Mouse (Mus musculus) heart, embryonic 14.5 days (tissue): ENCODE results near the gene Chrnd. TPM values are rescaled to one million over a fixed set of nuclear protein-coding genes. Genes with fewer than 3 reads are reported as not detected.

ENCODE experiments used
- ATAC-seq: fragments of 200-750 bp; cut with Nextera tagmentation; 2 replicates; pipeline ENCODE4 v1.8.0; 2017; ENCODE audit warnings: low read depth, moderate TSS enrichment; ENCODE audit not compliant: insufficient number of reproducible peaks, insufficient read depth, low FRiP score
- H3K27ac ChIP-seq, 2 experiments: fragments of 200-500 bp in 1 of 2; fragments of 300-500 bp in 1 of 2; sonication (generic) in 1 of 2; replicated peaks in 1 of 2; 2 replicates each; pipeline ENCODE4 v1.5.1; 2012 to 2014; ENCODE audit warnings: low read depth in 2 of 2, low read length in 2 of 2, control low read depth in 1 of 2, mild to moderate bottlenecking in 1 of 2, mixed read lengths in 1 of 2; ENCODE audit not compliant: control insufficient read depth in 1 of 2, insufficient read depth in 1 of 2
- H3K27me3 ChIP-seq: fragments of 300-500 bp; sonication (generic); 2 replicates; pipeline ENCODE4 v1.6.1; 2014; ENCODE audit warnings: mild to moderate bottlenecking, low read length, control low read depth; ENCODE audit not compliant: control insufficient read depth, insufficient read depth
- H3K36me3 ChIP-seq: fragments of 300-500 bp; sonication (generic); 2 replicates; pipeline ENCODE4 v1.6.1; 2014; ENCODE audit warnings: mild to moderate bottlenecking, control low read depth, low read length, mixed read lengths; ENCODE audit not compliant: control insufficient read depth, insufficient read depth
- H3K4me1 ChIP-seq, 2 experiments: fragments of 200-500 bp in 1 of 2; fragments of 300-500 bp in 1 of 2; sonication (generic) in 1 of 2; 2 replicates each; pipeline ENCODE4 v1.6.1; 2012 to 2014; ENCODE audit warnings: low read length in 2 of 2, control low read depth in 1 of 2, mixed read lengths in 1 of 2; ENCODE audit not compliant: control insufficient read depth in 2 of 2, insufficient read depth in 2 of 2
- H3K4me2 ChIP-seq: fragments of 300-500 bp; sonication (generic); 2 replicates; pipeline ENCODE4 v1.6.1; 2014; ENCODE audit warnings: mild to moderate bottlenecking, low read length
- H3K4me3 ChIP-seq, 2 experiments: fragments of 200-500 bp in 1 of 2; fragments of 300-500 bp in 1 of 2; sonication (generic) in 1 of 2; 2 replicates each; pipeline ENCODE4 v1.5.1; 2012 to 2014; ENCODE audit warnings: low read length in 2 of 2, mild to moderate bottlenecking in 2 of 2, control low read depth in 1 of 2, low read depth in 1 of 2, moderate library complexity in 1 of 2; ENCODE audit not compliant: control insufficient read depth in 1 of 2, insufficient read depth in 1 of 2
- H3K9ac ChIP-seq: fragments of 300-500 bp; sonication (generic); 2 replicates; pipeline ENCODE4 v1.6.1; 2014; ENCODE audit warnings: mild to moderate bottlenecking, low read length
- H3K9me3 ChIP-seq: fragments of 300-500 bp; sonication (generic); 2 replicates; pipeline ENCODE4 v1.6.1; 2016; ENCODE audit warnings: low read length, control low read depth; ENCODE audit not compliant: control insufficient read depth
- WGBS: fragments of 180-500 bp; shearing (Covaris S2); extraction: QIAGEN DNeasy Blood & Tissue Kit; methylation state at CpG from one replicate; pipeline ENCODE4 v1.1.7; 2014; 5-methylcytosine and 5-hydroxymethylcytosine counted together
- polyA plus RNA-seq: library from polyadenylated mRNA; unstranded; fragments of >200 nt; fragmentation: Nextera tagmentation; extraction: Ambion mirVana; gene quantifications from 2 replicates; pipeline ENCODE4 v1.2.1, GENCODE M21; 2014

Gene Chrnd
- polyA plus RNA-seq, 1 experiment from 2014 or later: not detected

DNA sequence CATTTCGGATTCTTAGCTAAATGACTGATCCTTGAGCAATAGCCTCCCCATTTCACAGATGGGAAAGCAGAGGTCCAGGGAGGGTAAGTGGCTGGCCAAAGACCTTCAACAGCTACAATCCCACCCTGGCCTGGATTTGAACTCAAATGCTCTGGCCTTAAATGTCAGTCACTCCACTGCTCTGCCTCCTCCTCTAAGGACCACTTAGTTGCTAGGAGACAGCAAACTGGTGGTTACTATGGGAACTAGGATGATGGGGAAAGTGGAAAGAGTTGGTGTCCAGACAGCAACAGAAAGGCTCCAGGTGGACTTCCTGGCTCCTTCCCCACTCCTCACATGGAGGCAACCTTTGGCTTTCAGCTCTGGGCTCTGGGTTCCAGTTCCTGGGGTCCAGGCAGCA, 19.1 kb upstream of the Chrnd start:
- ATAC-seq: no peak
- no peak overlapping the region for H3K9ac ChIP-seq
- H3K36me3 ChIP-seq: no peaks in the 10 kb centered on the region
- H3K9me3 ChIP-seq: no peaks in the 10 kb centered on the region
- H3K4me2 ChIP-seq: no peak overlapping the region
- peaks cover 79% of the 10 kb centered on the region for H3K27me3 ChIP-seq
- WGBS: 81% methylated on average over 1 of the region's 1 CpGs
- no peak overlapping the region for H3K4me3 ChIP-seq
- H3K4me1 ChIP-seq: peaks cover 9 to 11% of the 10 kb centered on the region in 2 experiments; a peak in 3 of 4 replicates
- H3K27ac ChIP-seq: no peak overlapping the region

DNA sequence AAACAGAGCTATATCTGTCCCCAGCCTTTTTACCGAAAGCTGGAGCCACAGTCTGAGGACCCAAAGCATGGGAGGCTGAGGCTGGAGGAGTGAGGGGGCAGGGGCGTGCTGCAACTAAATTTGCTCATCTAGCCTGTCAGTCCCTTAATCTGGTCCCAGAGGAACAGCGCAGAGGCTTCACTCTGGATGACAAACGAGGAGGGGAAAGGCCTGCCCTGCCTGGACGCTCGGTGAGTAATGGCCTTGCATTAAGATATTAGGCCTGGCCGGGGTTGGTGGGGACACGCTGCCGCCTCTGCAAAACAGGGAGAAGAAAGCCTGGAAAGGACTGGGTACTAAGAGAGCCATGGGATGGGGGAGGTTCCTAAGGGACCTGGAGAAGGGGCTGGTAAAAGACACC, 18.1 kb upstream of the Chrnd start:
- H3K27me3 ChIP-seq: peaks cover 69% of the 10 kb centered on the region
- WGBS: 46% methylated on average over 9 of the region's 9 CpGs
- no peak overlapping the region for H3K4me3 ChIP-seq
- ATAC-seq: no peak
- H3K4me2 ChIP-seq: no peak overlapping the region
- no peaks in the 10 kb centered on the region for H3K36me3 ChIP-seq
- no peak overlapping the region for H3K9ac ChIP-seq
- peaks cover 9 to 11% of the 10 kb centered on the region in 2 experiments; a peak in 3 of 4 replicates for H3K4me1 ChIP-seq
- H3K27ac ChIP-seq: no peak overlapping the region
- no peaks in the 10 kb centered on the region for H3K9me3 ChIP-seq

DNA sequence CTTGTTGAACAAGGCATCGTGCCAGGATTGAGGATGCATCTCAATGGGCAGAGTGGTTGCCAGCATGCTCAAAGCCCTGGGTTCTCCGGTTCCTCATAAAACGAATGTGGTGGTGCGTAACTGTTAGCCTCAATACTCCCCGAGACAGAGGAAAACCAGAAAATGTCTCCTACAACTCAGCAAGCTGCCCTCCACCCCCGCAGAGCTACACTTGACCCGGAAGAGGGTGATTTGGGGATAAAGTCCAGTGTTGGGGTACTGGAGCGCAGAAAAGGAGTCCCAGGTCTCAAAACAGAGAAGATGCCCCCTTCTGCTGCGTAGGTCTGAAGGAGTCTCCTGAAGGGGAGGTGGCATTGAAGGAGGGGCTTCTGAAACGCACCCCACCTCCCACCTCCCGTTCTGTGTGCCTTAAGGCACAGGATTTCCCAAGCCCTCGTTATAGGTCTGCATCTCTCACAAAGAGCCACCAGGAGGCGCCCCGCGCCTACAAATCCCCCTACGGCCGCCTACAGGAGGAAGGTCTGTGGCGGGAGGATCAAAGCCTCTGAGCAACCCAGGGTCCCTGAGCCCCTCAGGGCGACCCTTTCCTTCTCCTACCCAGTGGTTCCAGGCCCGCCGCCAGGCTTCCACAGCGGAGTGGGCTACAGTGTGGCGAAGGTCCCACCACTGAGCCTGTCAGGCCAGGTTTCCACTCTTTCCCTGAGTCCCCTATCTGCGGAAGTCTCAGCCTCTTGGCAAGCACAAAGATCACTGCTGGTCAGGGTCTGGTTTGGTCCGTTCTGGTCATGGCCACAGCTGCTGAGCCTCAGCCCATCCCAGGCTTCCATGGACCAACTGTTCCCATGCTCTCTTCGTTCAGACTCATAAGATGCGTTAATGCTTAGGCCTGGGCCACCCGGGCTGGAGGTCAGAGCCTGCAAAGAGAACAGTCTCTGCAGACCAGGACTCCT, 16.1 kb upstream of the Chrnd start:
- no peak for ATAC-seq
- Histone ChIP-seq H3K27ac (no peak overlapping the region), H3K36me3 (no peaks in the 10 kb centered on the region), H3K4me1 (peaks cover 9 to 11% of the 10 kb centered on the region in 2 experiments; a peak in 3 of 4 replicates), H3K9me3 (no peaks in the 10 kb centered on the region), H3K4me3 (no peak overlapping the region), H3K27me3 (peaks cover 51% of the 10 kb centered on the region), H3K4me2 (no peak overlapping the region), H3K9ac (no peak overlapping the region)
- WGBS: 23% methylated on average over 28 of the region's 28 CpGs

DNA sequence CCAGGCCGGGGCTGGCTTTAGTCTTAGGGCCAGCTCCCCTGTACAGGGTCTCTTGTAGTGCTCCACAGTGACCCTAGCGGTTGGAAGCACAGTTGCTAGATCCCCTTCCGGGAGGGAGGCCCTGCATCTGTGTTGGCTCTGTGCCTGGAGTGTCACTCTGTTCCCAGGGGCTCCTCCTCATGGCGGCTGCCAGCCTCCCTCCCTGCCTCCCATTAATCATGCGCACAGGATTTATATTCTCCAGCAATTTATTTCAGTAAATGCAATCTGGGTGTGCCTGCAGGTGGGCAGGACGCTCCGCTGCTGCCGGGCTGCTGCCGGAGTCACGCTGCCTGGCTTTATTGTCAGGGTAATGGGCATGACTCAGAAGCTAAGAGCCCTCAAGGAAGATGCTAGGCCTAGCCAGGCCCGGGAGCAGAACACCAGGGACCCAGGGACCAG, 14.5 kb upstream of the Chrnd start:
- Histone ChIP-seq H3K9me3 (no peaks in the 10 kb centered on the region), H3K36me3 (no peaks in the 10 kb centered on the region), H3K27me3 (peaks cover 45% of the 10 kb centered on the region), H3K4me3 (no peak overlapping the region), H3K4me1 (peaks cover 5 to 7% of the 10 kb centered on the region in 2 experiments; a peak in 3 of 4 replicates), H3K27ac (no peak overlapping the region), H3K4me2 (no peak overlapping the region), H3K9ac (no peak overlapping the region)
- ATAC-seq: peak; percentile 57
- 23% methylated on average over 11 of the region's 11 CpGs for WGBS

DNA sequence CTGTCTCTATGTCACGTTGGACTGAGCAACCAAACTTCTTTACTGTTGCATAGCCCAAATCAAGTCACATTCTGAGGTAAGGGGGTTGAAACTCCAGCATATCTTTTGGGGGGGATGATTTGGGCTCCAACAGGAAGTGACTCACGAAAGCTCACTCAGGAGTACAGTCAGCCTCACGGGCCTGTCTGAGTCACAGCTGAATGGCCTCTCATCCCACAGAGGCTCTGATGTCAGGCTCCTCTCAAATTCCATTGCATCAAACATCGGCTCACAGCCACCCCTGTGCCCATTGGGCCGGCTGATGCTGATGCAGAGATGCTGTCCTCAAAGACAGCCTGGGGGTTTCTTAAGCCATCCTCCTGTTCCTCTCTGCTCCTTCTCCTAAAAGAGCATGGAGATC, 9.5 kb upstream of the Chrnd start:
- 34% methylated on average over 5 of the region's 5 CpGs for WGBS
- H3K9me3 ChIP-seq: no peaks in the 10 kb centered on the region
- ATAC-seq: no peak
- no peak overlapping the region for H3K4me2 ChIP-seq
- no peak overlapping the region for H3K9ac ChIP-seq
- H3K27me3 ChIP-seq: peaks cover 58% of the 10 kb centered on the region
- H3K4me1 ChIP-seq: peaks cover 4 to 6% of the 10 kb centered on the region in 2 experiments; a peak in 3 of 4 replicates
- no peaks in the 10 kb centered on the region for H3K36me3 ChIP-seq
- no peak overlapping the region for H3K27ac ChIP-seq
- no peak overlapping the region for H3K4me3 ChIP-seq

DNA sequence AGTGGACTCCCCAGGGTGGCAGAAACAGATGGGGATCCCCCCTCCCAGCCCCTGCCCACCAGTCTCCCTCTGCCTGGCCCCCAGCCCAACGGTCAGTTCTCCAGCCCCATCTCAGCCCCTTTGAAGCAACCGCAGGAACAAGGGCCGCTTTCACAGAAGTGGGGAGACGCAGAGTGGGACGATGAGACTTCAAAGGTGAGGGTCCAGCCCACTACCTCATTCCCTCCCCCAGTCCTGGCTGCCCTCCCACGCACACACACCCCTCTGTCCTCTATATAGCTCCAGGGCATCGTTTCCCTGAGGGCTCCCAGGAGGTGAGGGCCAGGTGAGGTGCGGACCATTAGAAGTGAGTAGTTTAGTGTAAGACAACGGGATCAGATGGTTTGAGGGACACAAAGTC, 7.4 kb upstream of the Chrnd start, which contains the start of gene Prss56:
TSS of gene Prss56 (plus strand) at position 301 of the 400 bp plus-strand sequence.
- peaks cover 3 to 7% of the 10 kb centered on the region in 2 experiments; a peak in 2 of 4 replicates for H3K4me1 ChIP-seq
- no peaks in the 10 kb centered on the region for H3K9me3 ChIP-seq
- H3K27ac ChIP-seq: no peak within 1 kb of the TSS
- no peak for ATAC-seq
- H3K4me2 ChIP-seq: no peak within 1 kb of the TSS
- no peak within 1 kb of the TSS for H3K9ac ChIP-seq
- H3K36me3 ChIP-seq: no peaks in the 10 kb centered on the region
- H3K27me3 ChIP-seq: peaks cover 77% of the 10 kb centered on the region
- H3K4me3 ChIP-seq: no peak within 1 kb of the TSS
- 52% methylated on average over 9 of the region's 9 CpGs for WGBS

DNA sequence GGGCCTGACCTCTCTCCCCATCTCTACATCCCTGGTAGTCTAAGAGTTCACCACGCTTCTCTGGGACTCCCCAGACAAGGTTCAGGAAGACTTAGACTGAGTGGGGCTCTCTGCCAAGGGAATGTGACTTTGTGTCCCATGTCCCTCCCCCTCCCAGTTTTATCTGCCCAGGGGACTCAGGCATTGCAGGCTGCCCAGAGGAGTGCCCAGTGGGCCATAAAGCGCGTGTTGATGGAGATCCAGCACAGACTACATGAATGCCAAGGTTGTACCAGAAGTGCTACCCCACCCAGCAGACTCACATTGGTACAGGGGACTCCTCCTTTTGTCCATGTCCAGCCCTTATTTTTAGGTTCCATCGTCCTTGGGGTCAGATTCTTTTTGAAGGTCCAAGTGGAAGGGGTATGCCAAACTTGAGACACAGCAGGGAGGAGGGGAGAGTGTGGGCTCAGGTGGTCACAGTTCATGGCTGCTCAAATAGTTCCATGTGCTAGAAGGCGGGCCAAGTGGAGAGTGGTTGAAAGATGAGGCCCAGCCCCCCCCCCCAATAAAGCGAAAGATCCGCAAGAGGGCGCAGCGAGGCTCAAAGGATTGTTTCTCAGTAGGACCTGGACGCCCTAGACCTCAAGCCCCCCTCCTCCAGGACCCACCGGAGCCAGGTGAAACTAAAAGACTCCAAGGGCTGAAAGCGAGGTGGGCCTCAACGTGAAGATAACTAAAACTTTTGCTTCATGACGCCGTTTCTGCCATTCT, 6.2 kb upstream of the Chrnd start:
- peaks cover 3 to 7% of the 10 kb centered on the region in 2 experiments; a peak in 2 of 4 replicates for H3K4me1 ChIP-seq
- H3K27me3 ChIP-seq: peaks cover 88% of the 10 kb centered on the region
- H3K4me3 ChIP-seq: no peak overlapping the region
- no peaks in the 10 kb centered on the region for H3K36me3 ChIP-seq
- H3K27ac ChIP-seq: no peak overlapping the region
- H3K9me3 ChIP-seq: no peaks in the 10 kb centered on the region
- peak overlapping the region; percentile 8 for H3K4me2 ChIP-seq
- 28% methylated on average over 15 of the region's 15 CpGs for WGBS
- no peak for ATAC-seq
- H3K9ac ChIP-seq: no peak overlapping the region
